Mouse (Mus musculus) c-Kit-negative CD71-positive TER-119-positive erythroid progenitor cells, embryonic 14.5 days (primary cell): Measurements from ENCODE around the gene Lhpp.

ENCODE experiments used
- DNase-seq: peaks from one replicate; pipeline ENCODE4 v3.0.0-alpha.2; 2013; ENCODE audit warnings: low read depth, low spot score

Lhpp gene

DNA sequence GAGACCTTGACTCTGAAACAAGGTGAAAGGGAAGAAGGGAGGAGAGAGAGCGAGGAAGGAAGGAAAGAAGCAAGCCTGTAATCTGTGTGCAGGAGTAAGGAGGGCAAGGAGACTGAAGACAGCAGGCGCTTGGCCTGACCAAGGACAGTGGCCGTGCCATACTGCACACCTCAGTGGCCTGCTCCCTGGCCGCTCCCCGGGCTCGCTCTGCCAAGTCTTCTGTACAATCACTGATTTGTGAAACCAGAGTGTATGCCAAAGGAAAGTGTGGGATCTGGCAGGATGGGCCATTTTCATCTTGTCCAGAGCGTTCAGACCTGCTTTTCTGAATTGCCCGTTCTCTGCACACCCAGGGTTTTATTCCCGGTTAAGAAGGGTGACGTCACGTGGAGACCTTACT lies 70.9 kb downstream of the Lhpp start:
- DNase-seq: no peak

GRCm38 (mm10) chr7:132681831-132682230 lies 71.4 kb downstream of the Lhpp start:
- no peak for DNase-seq

DNA sequence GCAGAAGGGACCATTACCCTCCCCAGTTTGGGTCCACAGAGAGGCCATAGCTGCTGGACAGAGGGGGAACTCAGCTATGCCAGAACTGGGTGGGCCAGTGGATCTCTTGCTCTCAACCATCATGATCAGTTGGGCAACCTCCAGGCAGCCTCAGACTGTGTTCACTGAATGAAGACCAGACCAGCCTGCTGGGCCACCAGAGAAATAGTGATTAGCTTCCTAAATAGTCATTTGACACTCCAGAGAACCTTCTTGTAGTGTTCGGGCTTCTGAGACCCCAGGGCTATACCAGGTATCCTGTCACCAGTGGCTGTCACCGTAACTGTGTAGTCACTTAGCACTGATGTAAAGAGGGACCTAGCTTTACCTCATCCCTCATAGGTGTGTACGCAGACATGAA lies 71.9 kb downstream of the Lhpp start:
- DNase-seq: no peak

- DNase-seq: no peak
Measured at GRCm38 (mm10) chr7:132682901-132683300, 72.5 kb downstream of the Lhpp start.

DNA sequence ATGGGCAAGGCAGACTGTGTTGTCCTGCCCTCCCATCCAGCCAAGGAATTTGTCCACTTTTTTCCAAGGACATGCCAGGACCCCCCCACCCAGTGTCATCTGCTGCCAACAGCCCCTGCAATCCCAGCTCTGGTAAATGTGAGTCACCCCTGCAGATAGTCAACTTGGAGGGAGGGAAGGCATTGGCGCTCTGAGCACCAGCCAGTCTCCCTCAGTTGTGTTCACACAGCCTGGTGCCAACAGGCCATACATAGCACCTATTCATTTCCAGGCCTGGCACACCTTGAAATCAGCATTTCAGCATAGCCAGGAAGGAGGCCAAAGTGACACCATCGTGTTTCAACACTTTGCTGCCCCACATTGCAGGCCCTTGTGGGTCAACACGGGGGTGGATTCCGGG lies 73.5 kb downstream of the Lhpp start:
- no peak for DNase-seq

GRCm38 (mm10) chr7:132686515-132686914 lies 76.1 kb downstream of the Lhpp start:
- no peak for DNase-seq

- DNase-seq: no peak
Measured at GRCm38 (mm10) chr7:132687897-132688296, 77.5 kb downstream of the Lhpp start.

GRCm38 (mm10) chr7:132688721-132689120 lies 78.3 kb downstream of the Lhpp start:
- DNase-seq: no peak

DNA sequence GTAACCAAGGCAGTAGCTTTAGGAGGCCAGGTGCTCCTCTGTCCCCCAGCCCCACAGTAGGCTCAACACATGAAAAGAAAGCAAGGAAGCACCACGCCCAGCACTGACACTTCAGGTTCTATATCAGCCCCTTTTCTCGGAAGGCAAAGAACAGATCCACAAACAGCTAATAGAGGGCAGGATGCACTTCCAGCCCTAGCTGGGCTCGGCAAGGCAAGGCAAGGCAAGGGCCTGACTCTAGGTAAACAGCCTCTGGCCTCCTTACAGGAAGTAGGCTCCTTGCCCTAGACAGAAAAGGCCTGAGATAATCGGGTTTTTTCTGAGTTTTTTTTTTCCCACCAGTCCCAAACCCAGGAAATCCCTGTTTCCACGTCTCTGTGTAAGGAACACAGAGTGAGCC lies 79.3 kb downstream of the Lhpp start:
- no peak for DNase-seq

DNA sequence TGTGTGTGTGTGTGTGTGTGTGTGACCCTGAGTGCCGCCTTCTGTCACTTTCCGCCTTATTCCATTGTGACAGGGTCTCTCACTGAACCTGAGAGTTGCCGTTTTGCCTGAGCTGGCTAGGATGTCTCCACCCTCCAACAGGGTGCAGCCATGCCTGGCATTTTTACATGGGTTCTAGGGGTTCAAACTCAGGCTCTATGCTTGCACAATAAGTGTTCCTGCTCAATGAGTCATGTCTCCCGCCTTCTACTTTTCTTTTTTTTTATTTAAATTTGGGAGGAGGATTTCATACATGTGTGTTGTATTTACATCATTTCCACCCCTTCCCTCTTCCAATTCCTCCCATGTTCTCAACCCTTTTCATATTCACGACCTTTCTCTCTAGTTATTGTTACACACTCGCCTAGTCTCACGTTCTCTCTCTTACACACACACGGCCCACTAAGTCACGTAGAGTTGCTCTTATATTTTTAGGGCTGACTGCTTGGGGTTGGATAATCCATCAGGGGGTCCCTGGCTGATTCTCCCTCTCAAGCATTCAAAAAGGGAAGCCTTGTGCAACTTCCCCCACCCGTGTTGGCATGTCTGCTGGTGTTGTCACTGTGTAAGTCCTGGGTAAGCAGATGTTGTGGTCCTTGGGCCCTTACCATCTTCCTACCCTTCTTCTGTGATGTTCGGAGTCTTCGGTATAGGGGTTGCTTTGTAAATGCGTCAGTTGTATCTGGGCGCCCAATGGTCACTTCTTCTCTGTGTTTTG lies 80.5 kb downstream of the Lhpp start:
- no peak for DNase-seq

DNA sequence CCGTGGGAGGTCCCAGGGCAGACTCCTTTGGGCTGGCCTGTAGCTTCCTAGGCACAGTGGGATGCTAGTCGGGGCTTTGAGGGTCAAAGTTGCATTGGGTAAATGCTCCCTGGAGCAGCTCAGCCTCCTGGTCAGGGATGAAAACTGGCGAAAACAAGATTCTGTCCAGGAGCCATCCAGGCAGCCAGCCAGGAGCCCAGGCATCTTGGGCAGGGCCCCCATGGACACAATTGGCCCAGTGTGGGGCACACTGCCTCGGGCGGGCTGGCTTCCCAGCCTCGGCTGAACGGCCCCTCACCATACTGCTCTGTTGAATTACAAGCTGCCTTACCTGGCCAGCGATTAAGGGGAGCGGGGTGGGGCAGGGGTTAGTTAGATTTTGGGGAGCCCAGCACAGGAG lies 82.3 kb downstream of the Lhpp start:
- no peak for DNase-seq

DNA sequence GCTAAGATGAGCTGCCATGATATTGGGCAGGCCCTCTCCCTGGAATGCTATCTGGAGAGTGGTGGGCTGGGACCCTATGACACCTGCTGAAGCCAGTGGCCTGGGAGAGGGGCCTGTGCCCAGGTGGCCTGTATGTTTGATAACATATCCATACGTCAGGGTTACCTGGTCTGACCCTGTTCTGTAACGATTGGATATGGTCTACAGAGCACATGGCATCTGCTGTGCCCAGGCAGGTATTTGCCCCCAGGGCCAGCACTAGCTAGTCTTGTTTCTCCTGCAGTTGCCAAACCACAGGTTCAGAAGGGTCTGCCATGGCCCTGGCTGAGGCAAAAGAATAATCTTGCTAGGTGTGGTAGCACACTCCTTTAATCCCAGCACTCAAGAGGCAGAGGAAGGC lies 83.1 kb downstream of the Lhpp start:
- no peak for DNase-seq

DNA sequence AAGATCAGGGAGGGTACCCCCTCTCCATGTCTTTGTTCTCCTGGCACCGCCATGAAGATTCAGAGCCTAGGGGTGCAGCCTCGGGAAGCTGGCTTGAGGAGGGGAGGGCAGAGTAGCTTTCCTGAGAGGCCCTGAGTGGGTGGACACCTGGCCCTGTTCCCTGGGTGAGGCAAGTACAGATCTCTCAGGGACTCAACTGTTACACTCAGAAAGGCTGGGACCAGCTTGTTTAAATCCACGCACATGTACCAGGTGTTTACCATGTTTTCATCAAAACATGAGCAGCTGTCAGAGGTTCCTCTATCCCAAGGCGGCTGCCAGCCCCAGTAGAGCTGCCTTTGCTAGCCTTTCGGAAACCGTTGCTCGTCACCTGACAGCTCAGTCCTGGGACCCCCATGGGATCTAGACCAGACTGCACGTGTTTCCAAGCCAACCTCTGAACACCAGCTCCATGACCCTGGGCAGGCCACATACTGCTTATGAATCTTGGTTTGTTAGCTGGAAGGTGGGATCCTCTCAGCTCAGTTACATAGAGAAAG lies 86.9 kb downstream of the Lhpp start:
- DNase-seq: no peak

DNA sequence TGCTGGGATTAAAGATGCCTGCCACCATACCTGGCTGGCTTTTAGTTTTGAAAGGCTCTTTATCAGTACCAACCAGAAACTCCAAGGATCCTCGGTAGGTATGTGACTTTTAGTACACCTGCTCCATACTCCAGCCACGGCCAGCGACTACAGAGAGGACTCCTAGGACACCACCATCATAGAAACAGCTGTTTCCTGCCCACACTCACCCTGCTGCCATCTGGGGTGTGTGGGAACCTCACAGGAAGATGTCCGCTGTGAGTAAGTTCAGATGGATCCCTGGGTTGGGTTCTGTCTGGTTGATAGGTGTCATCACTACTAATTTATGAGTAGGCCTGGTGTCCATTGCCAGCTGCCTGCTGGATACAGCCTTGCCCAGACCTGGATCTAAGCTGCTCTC lies 88.3 kb downstream of the Lhpp start:
- DNase-seq: no peak

DNA sequence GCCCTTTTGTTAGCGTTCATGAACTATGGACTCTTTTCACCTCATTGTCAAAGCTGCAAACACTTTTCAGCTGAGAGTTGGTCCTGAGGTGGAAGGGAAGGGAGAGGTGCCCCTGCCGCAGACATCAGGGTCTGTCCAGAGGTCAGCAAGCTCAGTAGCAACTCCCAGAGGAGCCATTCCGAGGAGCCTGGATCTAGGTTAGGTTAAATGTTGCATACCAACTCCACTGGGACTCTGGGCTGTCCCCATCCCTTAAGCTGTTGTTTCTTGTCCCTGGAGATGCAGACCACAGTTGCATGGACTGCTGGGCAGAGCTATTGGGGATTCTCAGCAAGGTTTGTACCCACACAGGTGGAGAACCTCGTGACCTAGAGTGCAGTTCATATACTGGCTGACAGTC lies 88.7 kb downstream of the Lhpp start:
- no peak for DNase-seq

DNA sequence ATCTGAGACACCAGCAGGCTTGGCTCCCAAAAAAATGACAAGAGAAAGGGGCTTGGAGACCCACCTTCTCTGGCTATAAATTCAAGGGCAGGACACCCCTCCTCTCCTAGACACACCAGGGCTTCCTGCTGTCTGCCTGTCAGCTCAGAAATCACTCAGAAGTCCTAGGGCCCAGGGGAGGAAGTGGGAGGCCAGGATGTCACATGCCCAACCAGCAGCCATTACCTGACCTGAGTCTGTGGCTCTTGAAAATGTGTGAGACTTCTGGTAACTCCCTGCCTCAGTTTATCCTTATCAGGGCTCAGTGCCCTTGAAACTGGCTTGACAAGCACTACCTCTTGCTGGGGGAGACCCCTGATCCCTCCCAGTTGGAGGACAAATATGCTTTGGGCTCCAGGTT lies 89.2 kb downstream of the Lhpp start:
- DNase-seq: no peak

GRCm38 (mm10) chr7:132700107-132700506 lies 89.7 kb downstream of the Lhpp start:
- DNase-seq: no peak

- DNase-seq: no peak
Measured at GRCm38 (mm10) chr7:132701412-132701811, 91.0 kb downstream of the Lhpp start.

- DNase-seq: no peak
Measured at GRCm38 (mm10) chr7:132702024-132702423, 91.6 kb downstream of the Lhpp start.

DNA sequence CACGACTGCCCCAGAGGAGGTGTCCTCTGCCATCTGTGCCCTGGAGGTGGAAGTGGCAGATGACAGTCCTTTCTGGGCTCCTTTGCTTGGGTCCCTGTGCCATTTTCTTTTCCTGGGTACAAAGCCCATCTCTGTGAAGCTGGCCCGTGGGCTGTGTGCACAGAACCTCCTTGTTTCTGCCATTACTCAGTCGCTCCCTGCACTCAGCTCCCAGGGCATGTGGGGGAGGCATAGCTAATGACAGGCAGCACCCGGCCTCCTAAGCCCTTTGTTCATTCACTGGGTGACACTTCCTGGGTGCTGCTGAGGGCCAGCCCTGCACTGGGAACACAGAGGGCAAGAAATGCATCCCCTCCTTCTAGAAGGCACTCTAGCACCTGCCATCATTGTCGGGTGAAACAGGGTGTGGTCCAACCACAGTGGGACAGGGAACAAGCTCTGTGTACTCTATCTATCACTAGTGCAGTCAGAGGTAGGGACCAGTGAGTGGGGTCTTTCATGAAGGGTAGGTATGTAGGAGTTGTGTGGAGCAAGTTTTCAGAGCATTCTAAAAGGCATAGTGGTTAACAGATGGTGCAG lies 92.1 kb downstream of the Lhpp start:
- no peak for DNase-seq

- DNase-seq: no peak
Measured at GRCm38 (mm10) chr7:132703515-132704309, 93.3 kb downstream of the Lhpp start.

GRCm38 (mm10) chr7:132704310-132704875 lies 94.0 kb downstream of the Lhpp start:
- DNase-seq: no peak
